Mouse (Mus musculus): ENCODE data around the gene Aacs. TPM values are rescaled to one million over a fixed set of nuclear protein-coding genes. Genes with fewer than 3 reads are reported as not detected.
A peak's percentile ranks its signal among the peaks of the same experiment; 100 is the strongest.

Aacs gene
- polyA plus RNA-seq, 1 experiment from 2014 or later, result 42.5 TPM

- Histone ChIP-seq H3K4me1 (peaks cover 8% of the 10 kb centered on the region), H3K9ac (no peak overlapping the region), H3K27me3 (no peaks in the 10 kb centered on the region), H3K36me3 (0 out of 2 replicates have a peak, but pooled peaks cover 9% of the 10 kb centered on the region), H3K4me3 (no peak overlapping the region), H3K27ac (no peak overlapping the region), H3K9me3 (no peaks in the 10 kb centered on the region), H3K4me2 (replicated peaks) (no peak overlapping the region)
- WGBS, result 93% methylated on average over 4 of the region's 4 CpGs
- ATAC-seq (ENCODE audit: insufficient number of reproducible peaks, insufficient read depth, low FRiP score, low TSS enrichment), result no peak
Observed at GRCm38 (mm10) chr5:125444554-125444953, 31.1 kb upstream of the Aacs start.

GRCm38 (mm10) chr5:125446344-125446743, 29.3 kb upstream of the Aacs start:
- Histone ChIP-seq H3K36me3 (0 out of 2 replicates have a peak, but pooled peaks cover 9% of the 10 kb centered on the region), H3K4me2 (replicated peaks) (no peak overlapping the region), H3K27ac (no peak overlapping the region), H3K27me3 (no peaks in the 10 kb centered on the region), H3K4me3 (no peak overlapping the region), H3K4me1 (peaks cover 6% of the 10 kb centered on the region), H3K9ac (no peak overlapping the region), H3K9me3 (no peaks in the 10 kb centered on the region)
- WGBS, result 82% methylated on average over 7 of the region's 7 CpGs
- no peak for ATAC-seq (ENCODE audit: insufficient number of reproducible peaks, insufficient read depth, low FRiP score, low TSS enrichment)

- H3K27me3 ChIP-seq, result no peaks in the 10 kb centered on the region
- H3K9me3 ChIP-seq, result no peaks in the 10 kb centered on the region
- 91% methylated on average over 3 of the region's 3 CpGs for WGBS
- H3K4me3 ChIP-seq, result no peak overlapping the region
- no peak overlapping the region for H3K4me2 ChIP-seq (replicated peaks)
- peaks cover 13% of the 10 kb centered on the region; the same call in 1 of the 2 replicates for H3K36me3 ChIP-seq
- ATAC-seq (ENCODE audit: insufficient number of reproducible peaks, insufficient read depth, low FRiP score, low TSS enrichment), result no peak
- H3K4me1 ChIP-seq, result peaks cover under 1% of the 10 kb centered on the region; the same call in 1 of the 2 replicates
- no peak overlapping the region for H3K27ac ChIP-seq
- H3K9ac ChIP-seq, result no peak overlapping the region
Observed at GRCm38 (mm10) chr5:125448026-125448425, 27.6 kb upstream of the Aacs start.

- H3K4me3 ChIP-seq, result no peak overlapping the region
- H3K9ac ChIP-seq, result no peak overlapping the region
- H3K4me1 ChIP-seq, result no peaks in the 10 kb centered on the region
- no peak overlapping the region for H3K27ac ChIP-seq
- H3K4me2 ChIP-seq (replicated peaks), result no peak overlapping the region
- ATAC-seq (ENCODE audit: insufficient number of reproducible peaks, insufficient read depth, low FRiP score, low TSS enrichment), result no peak
- peaks cover 13% of the 10 kb centered on the region; the same call in 1 of the 2 replicates for H3K36me3 ChIP-seq
- H3K9me3 ChIP-seq, result no peaks in the 10 kb centered on the region
- WGBS, result 91% methylated on average over 4 of the region's 4 CpGs
- H3K27me3 ChIP-seq, result no peaks in the 10 kb centered on the region
Observed at GRCm38 (mm10) chr5:125448631-125449030, 27.0 kb upstream of the Aacs start.

- Histone ChIP-seq H3K36me3 (peaks cover 16% of the 10 kb centered on the region), H3K27ac (no peak overlapping the region), H3K4me3 (no peak overlapping the region), H3K9ac (no peak overlapping the region), H3K4me1 (no peaks in the 10 kb centered on the region), H3K27me3 (no peaks in the 10 kb centered on the region), H3K9me3 (no peaks in the 10 kb centered on the region), H3K4me2 (replicated peaks) (no peak overlapping the region)
- no peak for ATAC-seq (ENCODE audit: insufficient number of reproducible peaks, insufficient read depth, low FRiP score, low TSS enrichment)
- 78% methylated on average over 5 of the region's 5 CpGs for WGBS
Observed at GRCm38 (mm10) chr5:125449306-125449705, 26.3 kb upstream of the Aacs start.

GRCm38 (mm10) chr5:125452573-125452972, 23.0 kb upstream of the Aacs start:
- Histone ChIP-seq H3K27me3 (no peaks in the 10 kb centered on the region), H3K4me3 (no peak overlapping the region), H3K4me2 (replicated peaks) (no peak overlapping the region), H3K36me3 (peaks cover 27% of the 10 kb centered on the region), H3K4me1 (no peaks in the 10 kb centered on the region), H3K27ac (no peak overlapping the region), H3K9ac (no peak overlapping the region), H3K9me3 (no peaks in the 10 kb centered on the region)
- 90% methylated on average over 9 of the region's 9 CpGs for WGBS
- no peak for ATAC-seq (ENCODE audit: insufficient number of reproducible peaks, insufficient read depth, low FRiP score, low TSS enrichment)

- ATAC-seq (ENCODE audit: insufficient number of reproducible peaks, insufficient read depth, low FRiP score, low TSS enrichment), result no peak
- 91% methylated on average over 6 of the region's 6 CpGs for WGBS
- no peak overlapping the region for H3K4me3 ChIP-seq
- no peaks in the 10 kb centered on the region for H3K27me3 ChIP-seq
- H3K9me3 ChIP-seq, result no peaks in the 10 kb centered on the region
- no peak overlapping the region for H3K27ac ChIP-seq
- no peak overlapping the region for H3K4me2 ChIP-seq (replicated peaks)
- H3K4me1 ChIP-seq, result no peaks in the 10 kb centered on the region
- no peak overlapping the region for H3K9ac ChIP-seq
- H3K36me3 ChIP-seq, result peaks cover 27% of the 10 kb centered on the region
Observed at GRCm38 (mm10) chr5:125456100-125456499, 19.5 kb upstream of the Aacs start.

- 88% methylated on average over 6 of the region's 6 CpGs for WGBS
- peaks cover 23% of the 10 kb centered on the region; the same call in 1 of the 2 replicates for H3K36me3 ChIP-seq
- ATAC-seq (ENCODE audit: insufficient number of reproducible peaks, insufficient read depth, low FRiP score, low TSS enrichment), result no peak
Observed at GRCm38 (mm10) chr5:125457538-125457937, 18.1 kb upstream of the Aacs start.

GRCm38 (mm10) chr5:125460574-125460973, 15.0 kb upstream of the Aacs start:
- H3K36me3 ChIP-seq, result peaks cover 8% of the 10 kb centered on the region; the same call in 1 of the 2 replicates
- H3K9ac ChIP-seq, result no peak overlapping the region
- no peaks in the 10 kb centered on the region for H3K9me3 ChIP-seq
- no peak overlapping the region for H3K4me2 ChIP-seq (replicated peaks)
- ATAC-seq (ENCODE audit: insufficient number of reproducible peaks, insufficient read depth, low FRiP score, low TSS enrichment), result no peak
- WGBS, result 80% methylated on average over 3 of the region's 3 CpGs
- no peak overlapping the region for H3K4me3 ChIP-seq
- H3K27ac ChIP-seq, result no peak overlapping the region
- 0 out of 2 replicates have a peak, but pooled peaks cover 5% of the 10 kb centered on the region for H3K4me1 ChIP-seq
- H3K27me3 ChIP-seq, result no peaks in the 10 kb centered on the region

More at GRCm38 (mm10) chr5:125457538-125457937, 18.1 kb upstream of the Aacs start:
- H3K4me1 ChIP-seq, result no peaks in the 10 kb centered on the region
- H3K9me3 ChIP-seq, result no peaks in the 10 kb centered on the region
- no peak overlapping the region for H3K4me2 ChIP-seq (replicated peaks)
- no peaks in the 10 kb centered on the region for H3K27me3 ChIP-seq
- H3K27ac ChIP-seq, result no peak overlapping the region
- no peak overlapping the region for H3K9ac ChIP-seq
- no peak overlapping the region for H3K4me3 ChIP-seq

GRCm38 (mm10) chr5:125461868-125462445, 13.7 kb upstream of the Aacs start:
- ATAC-seq (ENCODE audit: insufficient number of reproducible peaks, insufficient read depth, low FRiP score, low TSS enrichment), result no peak
- Histone ChIP-seq H3K9me3 (no peaks in the 10 kb centered on the region), H3K27ac (no peak overlapping the region), H3K4me1 (0 out of 2 replicates have a peak, but pooled peaks cover 5% of the 10 kb centered on the region), H3K4me2 (replicated peaks) (no peak overlapping the region), H3K36me3 (no peaks in the 10 kb centered on the region), H3K4me3 (no peak overlapping the region), H3K9ac (no peak overlapping the region), H3K27me3 (no peaks in the 10 kb centered on the region)
- WGBS, result 60% methylated on average over 10 of the region's 10 CpGs

GRCm38 (mm10) chr5:125465192-125465591, 10.4 kb upstream of the Aacs start:
- Histone ChIP-seq H3K4me3 (peak overlapping the region; percentile 26; the same call in 1 of the 2 replicates), H3K27me3 (no peaks in the 10 kb centered on the region), H3K27ac (no peak overlapping the region), H3K4me2 (replicated peaks) (peak overlapping the region; percentile 42), H3K4me1 (0 out of 2 replicates have a peak, but pooled peaks cover 5% of the 10 kb centered on the region), H3K36me3 (no peaks in the 10 kb centered on the region), H3K9ac (no peak overlapping the region), H3K9me3 (no peaks in the 10 kb centered on the region)
- WGBS, result 44% methylated on average over 7 of the region's 7 CpGs
- peak; percentile 37; the same call in 1 of the 2 replicates for ATAC-seq (ENCODE audit: insufficient number of reproducible peaks, insufficient read depth, low FRiP score, low TSS enrichment)

GRCm38 (mm10) chr5:125465701-125466106, 9.9 kb upstream of the Aacs start:
- Histone ChIP-seq H3K27ac (no peak overlapping the region), H3K9ac (no peak overlapping the region)
- WGBS, result 2% methylated on average over 25 of the region's 25 CpGs

More at GRCm38 (mm10) chr5:125465701-125466106, 9.9 kb upstream of the Aacs start:
- Histone ChIP-seq H3K9me3 (no peaks in the 10 kb centered on the region), H3K4me2 (replicated peaks) (peak overlapping the region; percentile 42), H3K4me1 (0 out of 2 replicates have a peak, but pooled peaks cover 5% of the 10 kb centered on the region), H3K27me3 (no peaks in the 10 kb centered on the region), H3K4me3 (peak overlapping the region; percentile 26), H3K36me3 (no peaks in the 10 kb centered on the region)
- peak; percentile 99 for ATAC-seq (ENCODE audit: insufficient number of reproducible peaks, insufficient read depth, low FRiP score, low TSS enrichment)
